Mouse (Mus musculus): ENCODE data around the gene Olfr933. TPM values are rescaled to one million over a fixed set of nuclear protein-coding genes. Genes with fewer than 3 reads are reported as not detected.

Gene Olfr933
- not detected in 2 replicates for polyA plus RNA-seq (2015; fragmentation: Nextera tagmentation; extraction: Ambion mirVana)

- 77% methylated on average over 4 of the region's 4 CpGs for WGBS
- H3K36me3 ChIP-seq (ENCODE audit: control insufficient read depth, insufficient read depth, low read length) = no peaks in the 10 kb centered on the region
- H3K27me3 ChIP-seq (ENCODE audit: control insufficient read depth, insufficient read depth, low read length) = no peaks in the 10 kb centered on the region
- no peak within 1 kb of the TSS for H3K4me2 ChIP-seq (ENCODE audit: low read depth, low read length)
- H3K4me3 ChIP-seq (replicated peaks; ENCODE audit: low read length) = no peak within 1 kb of the TSS
- H3K4me1 ChIP-seq (ENCODE audit: control insufficient read depth, insufficient read depth, low read length) = no peaks in the 10 kb centered on the region
- H3K9me3 ChIP-seq (replicated peaks; ENCODE audit: control insufficient read depth, low read length) = no peaks in the 10 kb centered on the region
- H3K27ac ChIP-seq (ENCODE audit: low read length) = no peak within 1 kb of the TSS
- no peak for ATAC-seq (ENCODE audit: insufficient read depth, low FRiP score)
- H3K9ac ChIP-seq (ENCODE audit: low read length) = no peak within 1 kb of the TSS
These were observed at the start of gene Olfr933 for GRCm38 (mm10) chr9:38972013-38972412. TSS of gene Olfr933 (plus strand) at chr9:38972313.

GRCm38 (mm10) chr9:38929509-38929908 is 42.6 kb upstream of the Olfr933 start, which contains the start of gene Olfr930:
TSS of gene Olfr930 (plus strand) at chr9:38929809.
- ATAC-seq (ENCODE audit: insufficient read depth, low FRiP score) = no peak
- Histone ChIP-seq H3K4me1 (ENCODE audit: control insufficient read depth, insufficient read depth, low read length) (no peaks in the 10 kb centered on the region), H3K9me3 (replicated peaks; ENCODE audit: control insufficient read depth, low read length) (no peaks in the 10 kb centered on the region), H3K9ac (ENCODE audit: low read length) (no peak within 1 kb of the TSS), H3K27me3 (ENCODE audit: control insufficient read depth, insufficient read depth, low read length) (no peaks in the 10 kb centered on the region), H3K36me3 (ENCODE audit: control insufficient read depth, insufficient read depth, low read length) (no peaks in the 10 kb centered on the region), H3K27ac (ENCODE audit: low read length) (no peak within 1 kb of the TSS), H3K4me2 (ENCODE audit: low read depth, low read length) (no peak within 1 kb of the TSS), H3K4me3 (replicated peaks; ENCODE audit: low read length) (no peak within 1 kb of the TSS)

- H3K9ac ChIP-seq (ENCODE audit: low read length) = no peak overlapping the region
- no peaks in the 10 kb centered on the region for H3K36me3 ChIP-seq (ENCODE audit: control insufficient read depth, insufficient read depth, low read length)
- no peaks in the 10 kb centered on the region for H3K27me3 ChIP-seq (ENCODE audit: control insufficient read depth, insufficient read depth, low read length)
- WGBS = 48% methylated on average over 7 of the region's 7 CpGs
- H3K9me3 ChIP-seq (replicated peaks; ENCODE audit: control insufficient read depth, low read length) = no peaks in the 10 kb centered on the region
- H3K4me3 ChIP-seq (replicated peaks; ENCODE audit: low read length) = no peak overlapping the region; the same call in 1 of the 2 replicates
- H3K27ac ChIP-seq (ENCODE audit: low read length) = no peak overlapping the region
- no peak for ATAC-seq (ENCODE audit: insufficient read depth, low FRiP score)
- no peaks in the 10 kb centered on the region for H3K4me1 ChIP-seq (ENCODE audit: control insufficient read depth, insufficient read depth, low read length)
- no peak overlapping the region for H3K4me2 ChIP-seq (ENCODE audit: low read depth, low read length)
These were observed 18.6 kb upstream of the Olfr933 start for GRCm38 (mm10) chr9:38953401-38954123.

- H3K4me1 ChIP-seq (ENCODE audit: control insufficient read depth, insufficient read depth, low read length) = no peaks in the 10 kb centered on the region
- no peaks in the 10 kb centered on the region for H3K36me3 ChIP-seq (ENCODE audit: control insufficient read depth, insufficient read depth, low read length)
- no peaks in the 10 kb centered on the region for H3K9me3 ChIP-seq (replicated peaks; ENCODE audit: control insufficient read depth, low read length)
- no peak overlapping the region for H3K27ac ChIP-seq (ENCODE audit: low read length)
- 76% methylated on average over 4 of the region's 4 CpGs for WGBS
- no peak overlapping the region for H3K4me3 ChIP-seq (replicated peaks; ENCODE audit: low read length)
- no peak overlapping the region for H3K9ac ChIP-seq (ENCODE audit: low read length)
- no peaks in the 10 kb centered on the region for H3K27me3 ChIP-seq (ENCODE audit: control insufficient read depth, insufficient read depth, low read length)
- H3K4me2 ChIP-seq (ENCODE audit: low read depth, low read length) = no peak overlapping the region
- no peak for ATAC-seq (ENCODE audit: insufficient read depth, low FRiP score)
These were observed 18.0 kb upstream of the Olfr933 start for GRCm38 (mm10) chr9:38954124-38954416.

- no peak for ATAC-seq (ENCODE audit: insufficient read depth, low FRiP score)
- Histone ChIP-seq H3K4me2 (ENCODE audit: low read depth, low read length) (no peak within 1 kb of the TSS), H3K9me3 (replicated peaks; ENCODE audit: control insufficient read depth, low read length) (no peaks in the 10 kb centered on the region), H3K4me3 (replicated peaks; ENCODE audit: low read length) (no peak within 1 kb of the TSS), H3K27me3 (ENCODE audit: control insufficient read depth, insufficient read depth, low read length) (no peaks in the 10 kb centered on the region), H3K36me3 (ENCODE audit: control insufficient read depth, insufficient read depth, low read length) (no peaks in the 10 kb centered on the region), H3K9ac (ENCODE audit: low read length) (no peak within 1 kb of the TSS), H3K27ac (ENCODE audit: low read length) (no peak within 1 kb of the TSS), H3K4me1 (ENCODE audit: control insufficient read depth, insufficient read depth, low read length) (no peaks in the 10 kb centered on the region)
- WGBS = 94% methylated on average over 2 of the region's 2 CpGs
These were observed 16.1 kb downstream of the Olfr933 start, which contains the start of gene Olfr934 for GRCm38 (mm10) chr9:38988215-38988614. TSS of gene Olfr934 (minus strand) at chr9:38988315.

- no peak for ATAC-seq (ENCODE audit: insufficient read depth, low FRiP score)
- no peak within 1 kb of the TSS for H3K9ac ChIP-seq (ENCODE audit: low read length)
- H3K4me1 ChIP-seq (ENCODE audit: control insufficient read depth, insufficient read depth, low read length) = no peaks in the 10 kb centered on the region
- H3K27ac ChIP-seq (ENCODE audit: low read length) = no peak within 1 kb of the TSS
- H3K27me3 ChIP-seq (ENCODE audit: control insufficient read depth, insufficient read depth, low read length) = no peaks in the 10 kb centered on the region
- WGBS = 78% methylated on average over 2 of the region's 2 CpGs
- H3K36me3 ChIP-seq (ENCODE audit: control insufficient read depth, insufficient read depth, low read length) = no peaks in the 10 kb centered on the region
- H3K9me3 ChIP-seq (replicated peaks; ENCODE audit: control insufficient read depth, low read length) = no peaks in the 10 kb centered on the region
- H3K4me2 ChIP-seq (ENCODE audit: low read depth, low read length) = no peak within 1 kb of the TSS
- no peak within 1 kb of the TSS for H3K4me3 ChIP-seq (replicated peaks; ENCODE audit: low read length)
These were observed 27.5 kb downstream of the Olfr933 start, which contains the start of gene Olfr935 for GRCm38 (mm10) chr9:38999583-38999982. TSS of gene Olfr935 (minus strand) at chr9:38999683.

- WGBS = 76% methylated on average over 1 of the region's 1 CpGs
- Histone ChIP-seq H3K36me3 (ENCODE audit: control insufficient read depth, insufficient read depth, low read length) (no peaks in the 10 kb centered on the region), H3K9ac (ENCODE audit: low read length) (no peak within 1 kb of the TSS), H3K4me2 (ENCODE audit: low read depth, low read length) (no peak within 1 kb of the TSS), H3K4me3 (replicated peaks; ENCODE audit: low read length) (no peak within 1 kb of the TSS), H3K27me3 (ENCODE audit: control insufficient read depth, insufficient read depth, low read length) (no peaks in the 10 kb centered on the region), H3K9me3 (replicated peaks; ENCODE audit: control insufficient read depth, low read length) (no peaks in the 10 kb centered on the region), H3K4me1 (ENCODE audit: control insufficient read depth, insufficient read depth, low read length) (no peaks in the 10 kb centered on the region), H3K27ac (ENCODE audit: low read length) (no peak within 1 kb of the TSS)
- ATAC-seq (ENCODE audit: insufficient read depth, low FRiP score) = no peak
These were observed 51.2 kb downstream of the Olfr933 start, which contains the start of gene Olfr146 for GRCm38 (mm10) chr9:39023277-39023676. TSS of gene Olfr146 (minus strand) at chr9:39023377.

Other genes starting within 250 kb of the Olfr933 start
- gene Olfr920, start 220.0 kb upstream of the Olfr933 start, polyA plus RNA-seq (2015; fragmentation: Nextera tagmentation; extraction: Ambion mirVana) = 0.03 TPM in 1 of 2 replicates, not detected in the other
- not detected in 2 replicates for gene Olfr921, start 199.2 kb upstream of the Olfr933 start, polyA plus RNA-seq (2015; fragmentation: Nextera tagmentation; extraction: Ambion mirVana)
- not detected in 2 replicates for gene Olfr922, start 157.7 kb upstream of the Olfr933 start, polyA plus RNA-seq (2015; fragmentation: Nextera tagmentation; extraction: Ambion mirVana)
- not detected in 2 replicates for gene Olfr923, start 145.8 kb upstream of the Olfr933 start, polyA plus RNA-seq (2015; fragmentation: Nextera tagmentation; extraction: Ambion mirVana)
- gene Olfr924, start 127.9 kb upstream of the Olfr933 start, polyA plus RNA-seq (2015; fragmentation: Nextera tagmentation; extraction: Ambion mirVana) = not detected in 2 replicates
- gene Olfr26, start 117.3 kb upstream of the Olfr933 start, polyA plus RNA-seq (2015; fragmentation: Nextera tagmentation; extraction: Ambion mirVana) = not detected in 2 replicates
- not detected in 2 replicates for gene Olfr926, start 95.2 kb upstream of the Olfr933 start, polyA plus RNA-seq (2015; fragmentation: Nextera tagmentation; extraction: Ambion mirVana)
- gene Olfr930, start 42.5 kb upstream of the Olfr933 start, polyA plus RNA-seq (2015; fragmentation: Nextera tagmentation; extraction: Ambion mirVana) = not detected in 2 replicates
- not detected in 2 replicates for gene Olfr934, start 16.0 kb downstream of the Olfr933 start, polyA plus RNA-seq (2015; fragmentation: Nextera tagmentation; extraction: Ambion mirVana)
- not detected in 2 replicates for gene Olfr935, start 27.4 kb downstream of the Olfr933 start, polyA plus RNA-seq (2015; fragmentation: Nextera tagmentation; extraction: Ambion mirVana)
- not detected in 2 replicates for gene Olfr146, start 51.1 kb downstream of the Olfr933 start, polyA plus RNA-seq (2015; fragmentation: Nextera tagmentation; extraction: Ambion mirVana)
- not detected in 2 replicates for gene Olfr937, start 92.6 kb downstream of the Olfr933 start, polyA plus RNA-seq (2015; fragmentation: Nextera tagmentation; extraction: Ambion mirVana)
- not detected in 2 replicates for gene Olfr938, start 106.6 kb downstream of the Olfr933 start, polyA plus RNA-seq (2015; fragmentation: Nextera tagmentation; extraction: Ambion mirVana)
- not detected in 2 replicates for gene Olfr27, start 155.8 kb downstream of the Olfr933 start, polyA plus RNA-seq (2015; fragmentation: Nextera tagmentation; extraction: Ambion mirVana)
- gene Olfr943, start 194.0 kb downstream of the Olfr933 start, polyA plus RNA-seq (2015; fragmentation: Nextera tagmentation; extraction: Ambion mirVana) = not detected in 2 replicates
- gene Olfr944, start 229.6 kb downstream of the Olfr933 start, polyA plus RNA-seq (2015; fragmentation: Nextera tagmentation; extraction: Ambion mirVana) = not detected in 2 replicates